In the genomic region with DNA sequence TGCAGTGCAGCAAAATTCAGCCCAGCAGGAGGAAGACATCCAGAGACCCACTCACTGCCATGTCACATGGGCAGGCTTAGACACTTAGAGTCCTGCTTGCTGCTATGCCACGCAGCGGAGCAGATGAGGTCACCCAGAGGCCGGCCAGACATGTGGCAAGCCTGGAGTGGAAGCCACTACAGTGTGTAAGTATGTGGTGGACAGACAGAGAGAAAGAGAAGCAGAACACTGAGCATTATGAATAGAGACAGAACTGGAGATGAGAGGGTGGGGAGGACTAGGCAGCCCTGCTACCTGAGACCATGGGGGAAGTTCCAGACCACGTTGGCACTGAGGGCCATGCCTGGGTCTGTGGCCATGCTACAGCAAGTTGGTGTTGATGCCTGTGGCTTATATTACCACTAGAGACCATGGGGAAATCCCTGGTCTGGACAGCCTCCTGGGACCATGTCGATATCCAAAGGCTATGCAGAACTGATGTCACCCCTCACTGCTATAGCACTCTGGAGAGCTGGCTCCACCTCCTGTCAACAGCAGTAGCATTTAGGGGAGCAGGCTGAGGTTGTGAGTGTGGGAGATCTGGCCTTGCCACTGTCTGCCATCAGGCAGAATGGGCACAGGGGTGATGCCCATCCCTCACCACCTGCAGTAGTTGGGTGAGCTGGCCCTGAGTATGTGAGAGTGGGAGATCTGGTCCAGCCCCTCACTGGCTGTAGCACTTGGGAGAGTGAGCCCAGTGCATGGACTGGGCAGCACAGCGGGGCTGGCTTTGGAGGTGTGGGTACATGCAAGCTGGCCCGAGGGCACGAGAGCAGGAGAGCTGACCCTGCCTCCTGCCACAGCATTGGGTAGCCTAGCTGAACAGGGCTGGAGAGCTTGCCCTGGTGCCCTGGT, we compare ENCODE assay signal across 9 mouse cellular contexts. TPM values are rescaled to one million over a fixed set of nuclear protein-coding genes. Genes with fewer than 3 reads are reported as not detected.
DNase-seq lines count a peak whose midpoint lies in the region; ATAC-seq and TF ChIP-seq lines count a peak whose summit lies in the region.
"Had no signal": no experiment of that assay in that cellular context is flagged by ENCODE, and none has a peak within 500 bp of the region (broad histone marks: within the 10 kb centered on the region; RNA-seq: fewer than 3 reads in every experiment).

No protein-coding gene starts in this region.

- H3K9me3 ChIP-seq in liver, embryonic 11.5 days (ENCODE audit: control insufficient read depth, low read length) = no peaks in the 10 kb centered on the region
- no peaks in the 10 kb centered on the region for H3K9me3 ChIP-seq in liver, embryonic 12.5 days (replicated peaks)
- no peaks in the 10 kb centered on the region for H3K9me3 ChIP-seq in embryonic facial prominence, embryonic 15.5 days (replicated peaks)
- no peaks in the 10 kb centered on the region for H3K9me3 ChIP-seq in heart, postnatal 0 days (replicated peaks; ENCODE audit: control insufficient read depth, low read length)

- no peak overlapping the region for H3K4me2 ChIP-seq in liver, embryonic 11.5 days
- H3K4me2 ChIP-seq in liver, embryonic 12.5 days = no peak overlapping the region
- H3K4me2 ChIP-seq in embryonic facial prominence, embryonic 15.5 days (replicated peaks) = no peak overlapping the region
- no peak overlapping the region for H3K4me2 ChIP-seq in heart, postnatal 0 days (ENCODE audit: low read depth, low read length)

- no peak for TF ChIP-seq CTCF in heart, postnatal 0 days (IDR thresholded peaks at IDR 0.05; ENCODE audit: low read depth)
- no peak for TF ChIP-seq CTCF in thymus, adult 2 months (IDR thresholded peaks at IDR 0.05; ENCODE audit: borderline replicate concordance, control insufficient read depth, extremely low read depth, insufficient read depth, low read length, poor library complexity)

- 82% methylated on average over 8 of the region's 8 CpGs for WGBS in liver, embryonic 11.5 days
- 66% methylated on average over 8 of the region's 8 CpGs for WGBS in liver, embryonic 12.5 days (ENCODE audit: insufficient replicate concordance)
- 88% methylated on average over 8 of the region's 8 CpGs for WGBS in embryonic facial prominence, embryonic 15.5 days
- 37% methylated on average over 8 of the region's 8 CpGs for WGBS in heart, postnatal 0 days
- 92% methylated on average over 8 of the region's 8 CpGs for WGBS in thymus, adult 2 months

- no peak overlapping the region for H3K4me3 ChIP-seq in liver, embryonic 11.5 days (ENCODE audit: low read depth, low read length)
- no peak overlapping the region for H3K4me3 ChIP-seq in liver, embryonic 12.5 days
- H3K4me3 ChIP-seq in embryonic facial prominence, embryonic 15.5 days (replicated peaks) = no peak overlapping the region
- H3K4me3 ChIP-seq in heart, postnatal 0 days (ENCODE audit: low read depth, low read length) = no peak overlapping the region
- H3K4me3 ChIP-seq in thymus, adult 2 months (ENCODE audit: control insufficient read depth, insufficient read depth, low read length) = no peak overlapping the region

- no peak overlapping the region for H3K9ac ChIP-seq in liver, embryonic 11.5 days (ENCODE audit: low read depth, low read length)
- no peak overlapping the region for H3K9ac ChIP-seq in liver, embryonic 12.5 days
- H3K9ac ChIP-seq in embryonic facial prominence, embryonic 15.5 days = no peak overlapping the region
- H3K9ac ChIP-seq in heart, postnatal 0 days (replicated peaks; ENCODE audit: low read depth, low read length) = 0 out of 2 replicates have a peak overlapping the region, but pooled peaks have one; percentile 7

- DNase-seq in liver, embryonic 11.5 days (ENCODE audit: low spot score) = no peak
- DNase-seq in heart, postnatal 0 days (ENCODE audit: low spot score) = peak; percentile 71
- no peak for DNase-seq in thymus, adult 2 months
- DNase-seq in left cerebral cortex, adult 11 months (ENCODE audit: low spot score) = no peak
- no peak for DNase-seq in MN1 (ENCODE audit: low spot score)
- DNase-seq: right cerebral cortex, adult 18-20 months had no signal

- TF ChIP-seq POLR2A in thymus, adult 2 months (IDR thresholded peaks at IDR 0.05; ENCODE audit: control insufficient read depth, extremely low read depth, insufficient read depth, low read length, poor library complexity) = no peak

- no peak overlapping the region for H3K27ac ChIP-seq in liver, embryonic 11.5 days (ENCODE audit: low read depth, low read length)
- H3K27ac ChIP-seq in liver, embryonic 12.5 days = no peak overlapping the region
- no peak overlapping the region for H3K27ac ChIP-seq in embryonic facial prominence, embryonic 15.5 days (replicated peaks)
- peak overlapping the region; percentile 92 for H3K27ac ChIP-seq in heart, postnatal 0 days (ENCODE audit: low read depth)
- no peak overlapping the region for H3K27ac ChIP-seq in thymus, adult 2 months (ENCODE audit: control insufficient read depth, insufficient read depth, low read length)

- no peak for TF ChIP-seq EP300 in heart, postnatal 0 days (IDR thresholded peaks at IDR 0.05; ENCODE audit: low read depth)

- peaks cover 11% of the 10 kb centered on the region; the same call in 1 of the 2 replicates for H3K36me3 ChIP-seq in liver, embryonic 11.5 days (ENCODE audit: control insufficient read depth, insufficient read depth, low read length)
- H3K36me3 ChIP-seq in liver, embryonic 12.5 days = peaks cover 34% of the 10 kb centered on the region
- no peaks in the 10 kb centered on the region; the same call in 1 of the 2 replicates for H3K36me3 ChIP-seq in embryonic facial prominence, embryonic 15.5 days
- peaks cover 52% of the 10 kb centered on the region for H3K36me3 ChIP-seq in heart, postnatal 0 days (replicated peaks; ENCODE audit: control insufficient read depth, insufficient read depth, low read length)
- no peaks in the 10 kb centered on the region for H3K36me3 ChIP-seq in thymus, adult 2 months (ENCODE audit: control insufficient read depth, insufficient read depth, low read length)

- ATAC-seq in liver, embryonic 11.5 days (replicated peaks; ENCODE audit: low FRiP score) = peak; percentile 34; the same call in 1 of the 2 replicates
- ATAC-seq in liver, embryonic 12.5 days = no peak
- ATAC-seq in embryonic facial prominence, embryonic 15.5 days (ENCODE audit: insufficient number of reproducible peaks, low FRiP score, low TSS enrichment, low read depth) = peak; percentile 57
- ATAC-seq in heart, postnatal 0 days (ENCODE audit: insufficient read depth, low read depth) = peak; percentile 90
- peak; percentile 53 for ATAC-seq in megakaryocyte progenitor cell, adult 5-6 weeks (replicated peaks; ENCODE audit: poor library complexity)

- H3K27me3 ChIP-seq in liver, embryonic 11.5 days (replicated peaks; ENCODE audit: control insufficient read depth, insufficient read depth, low read length) = no peaks in the 10 kb centered on the region
- H3K27me3 ChIP-seq in liver, embryonic 12.5 days (replicated peaks) = no peaks in the 10 kb centered on the region
- H3K27me3 ChIP-seq in embryonic facial prominence, embryonic 15.5 days = no peaks in the 10 kb centered on the region
- H3K27me3 ChIP-seq in heart, postnatal 0 days (ENCODE audit: control insufficient read depth, insufficient read depth, low read length) = no peaks in the 10 kb centered on the region
- H3K27me3 ChIP-seq in thymus, adult 2 months (ENCODE audit: control insufficient read depth, insufficient read depth, low read length) = no peaks in the 10 kb centered on the region

- H3K4me1 ChIP-seq in liver, embryonic 11.5 days (replicated peaks; ENCODE audit: control insufficient read depth, insufficient read depth, low read length) = no peaks in the 10 kb centered on the region
- no peaks in the 10 kb centered on the region for H3K4me1 ChIP-seq in liver, embryonic 12.5 days
- H3K4me1 ChIP-seq in embryonic facial prominence, embryonic 15.5 days = no peaks in the 10 kb centered on the region
- H3K4me1 ChIP-seq in heart, postnatal 0 days (ENCODE audit: control insufficient read depth, insufficient read depth) = peaks cover 33% of the 10 kb centered on the region
- no peaks in the 10 kb centered on the region for H3K4me1 ChIP-seq in thymus, adult 2 months (replicated peaks; ENCODE audit: control insufficient read depth, insufficient read depth, low read length)

RNA-seq across cellular contexts. Expression of gene Gyg, which starts 24.4 kb away (rescaled TPM):
- 57.2 and 58.5 TPM in 2 replicates for polyA plus RNA-seq in liver, embryonic 11.5 days (2014; fragmentation: Nextera tagmentation; extraction: Ambion mirVana)
- 26.6 and 27.4 TPM in 2 replicates for polyA plus RNA-seq in liver, embryonic 12.5 days (2016; fragmentation: Nextera tagmentation; extraction: Ambion mirVana)
- polyA plus RNA-seq in embryonic facial prominence, embryonic 15.5 days (2015; fragmentation: Nextera tagmentation; extraction: Ambion mirVana) = 39.1 and 41.8 TPM in 2 replicates
- 237 and 317 TPM in 2 replicates for total RNA-seq in heart, postnatal 0 days (2014; rRNA removed; ENCODE audit: low replicate concordance)
- polyA plus RNA-seq in heart, postnatal 0 days (2015; fragmentation: Nextera tagmentation; extraction: Ambion mirVana) = 338 and 340 TPM in 2 replicates
- total RNA-seq in megakaryocyte progenitor cell, adult 5-6 weeks (2015) = 156 and 166 TPM in 2 replicates
- total RNA-seq in megakaryocyte progenitor cell, adult 5-6 weeks (2017) = 42.3 and 48.5 TPM in 2 replicates
- polyA plus RNA-seq in thymus, adult 2 months (2012; rRNA removed) = 21.6 and 24.6 TPM in 2 replicates
